Mouse (Mus musculus) adrenal gland, adult (tissue): Measurements from ENCODE around the gene Vav2.

ENCODE experiments used
- DNase-seq, 2 experiments: peaks; one replicate each; pipeline ENCODE4 v3.0.0; 2022 to 2023; ENCODE audit warnings: low spot score in 1 of 2; ENCODE audit not compliant: inconsistent age in 2 of 2

Gene Vav2

DNA sequence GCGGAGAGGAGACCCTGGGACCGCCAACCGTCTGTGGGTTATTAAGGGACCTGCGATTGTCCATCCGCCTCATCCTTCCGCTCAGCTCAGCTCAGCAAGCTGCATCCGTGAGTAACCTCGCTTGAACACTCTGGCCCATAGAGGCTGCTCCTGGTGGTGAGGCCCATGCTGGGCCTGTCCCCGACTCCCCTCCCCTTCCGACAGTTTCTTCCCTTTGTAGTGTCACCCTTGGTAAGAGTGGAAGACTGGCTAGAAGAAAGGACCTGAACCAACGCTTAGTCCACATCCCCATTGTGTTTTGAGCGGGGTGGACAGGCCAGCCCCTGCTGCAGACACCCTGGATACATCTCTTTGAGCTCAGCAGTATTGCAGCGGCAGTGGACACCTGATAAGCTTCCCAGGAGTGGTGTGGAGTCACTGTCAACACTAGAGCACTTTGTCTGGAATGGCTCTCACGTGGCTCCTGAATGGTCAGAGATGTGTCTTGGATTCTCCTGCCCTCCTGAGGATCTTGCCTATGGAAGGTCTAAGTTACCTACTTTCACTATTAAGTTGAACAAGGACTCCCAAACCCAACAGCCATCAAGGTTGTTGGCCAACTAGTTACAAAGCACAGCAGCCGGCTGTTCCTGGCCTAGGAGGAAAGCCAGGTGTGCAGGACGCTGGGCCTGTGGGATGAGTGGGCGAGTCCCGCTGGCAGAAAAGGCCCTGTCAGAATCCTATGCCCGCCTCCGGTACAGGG, 16.0 kb upstream of the Vav2 start:
- peak; percentile 46 to 66 for DNase-seq

DNA sequence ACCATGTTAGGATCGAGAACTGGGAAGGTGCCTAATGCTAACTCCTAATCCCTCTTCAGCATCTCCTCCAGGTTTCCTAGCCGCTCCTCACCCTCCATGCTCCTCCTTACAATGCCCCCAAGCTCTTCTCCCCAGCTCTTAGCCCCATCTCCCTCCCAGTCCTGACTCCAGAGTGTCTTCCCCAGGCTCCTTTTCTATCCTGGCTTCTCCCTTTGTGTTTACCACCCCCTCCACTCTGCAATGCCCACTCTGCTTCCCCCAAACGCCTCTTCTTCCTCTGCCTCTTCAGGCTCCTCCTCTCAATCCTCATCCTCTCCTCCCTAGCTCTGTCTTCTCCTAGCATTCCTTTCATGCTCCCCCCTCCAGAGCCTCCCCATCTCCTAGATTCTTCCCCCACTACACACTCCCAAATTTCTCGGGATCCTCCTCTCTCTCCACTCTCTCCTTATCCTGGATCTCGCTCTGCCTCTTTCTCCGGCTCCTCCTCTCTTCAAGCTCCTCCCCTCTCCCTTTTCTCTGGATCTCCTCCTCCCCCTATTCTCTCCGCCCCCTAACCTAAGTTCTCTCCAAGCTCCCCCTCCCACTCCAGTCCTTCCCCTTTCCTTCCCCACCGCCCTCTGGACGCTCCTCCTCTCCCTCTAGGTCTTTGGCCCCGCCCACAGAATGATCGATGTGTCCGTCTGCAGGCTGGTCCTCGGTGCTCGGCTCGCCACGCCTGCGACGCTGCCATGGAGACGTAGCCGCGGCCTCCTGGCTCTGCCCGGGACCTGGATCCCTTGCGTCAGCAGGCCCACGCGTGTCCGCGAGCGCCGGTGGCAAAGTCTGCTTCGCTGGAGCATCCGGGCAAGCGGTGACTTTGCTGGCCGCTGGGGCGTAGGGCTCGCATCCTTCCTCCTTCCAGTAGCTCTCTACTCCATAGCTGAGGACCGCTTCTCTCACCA, 15.2 kb upstream of the Vav2 start, which contains the start of gene Brd3os:
TSS of gene Brd3os (plus strand) at position 558 of the 941 bp plus-strand sequence.
- DNase-seq: peak; percentile 98

DNA sequence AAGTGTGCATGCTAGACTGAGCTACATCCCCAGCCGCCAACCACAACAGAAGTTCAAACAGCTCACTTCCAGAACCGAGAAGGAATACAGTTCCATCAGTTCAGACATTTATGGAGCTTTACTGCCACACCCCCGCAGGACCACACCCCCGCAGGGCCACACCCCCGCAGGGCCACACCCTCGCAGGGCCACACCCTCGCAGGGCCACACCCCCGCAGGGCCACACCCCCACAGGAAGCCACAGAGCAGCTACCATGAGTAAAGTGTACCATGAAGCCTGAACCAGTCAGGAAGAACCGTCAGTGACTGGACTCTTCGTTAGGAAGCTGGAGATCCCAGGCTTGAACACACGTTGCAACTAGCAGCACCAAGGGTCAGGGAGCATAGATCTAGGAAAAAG, 11.4 kb upstream of the Vav2 start:
- DNase-seq: peak; percentile 54 to 72

DNA sequence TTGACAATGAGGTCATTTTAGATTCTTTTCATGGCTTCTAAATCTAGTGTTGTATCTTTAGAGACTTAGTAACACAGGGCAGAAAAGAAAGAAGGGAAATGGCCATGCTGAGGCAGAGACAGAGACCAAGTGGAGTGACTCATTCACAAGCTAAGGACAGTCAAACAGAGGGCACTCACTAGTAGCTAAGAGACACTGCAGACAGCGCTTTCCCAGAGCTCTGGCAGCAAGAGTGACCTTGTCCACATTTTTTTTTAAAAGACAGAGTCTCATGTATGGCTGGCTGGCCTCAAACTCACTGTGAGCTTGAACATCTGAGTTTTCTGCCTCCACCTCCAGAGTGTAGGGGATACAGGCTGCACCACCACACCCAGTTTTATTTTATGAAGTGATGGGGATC, 11.0 kb upstream of the Vav2 start:
- peak; percentile 73 to 82 for DNase-seq

DNA sequence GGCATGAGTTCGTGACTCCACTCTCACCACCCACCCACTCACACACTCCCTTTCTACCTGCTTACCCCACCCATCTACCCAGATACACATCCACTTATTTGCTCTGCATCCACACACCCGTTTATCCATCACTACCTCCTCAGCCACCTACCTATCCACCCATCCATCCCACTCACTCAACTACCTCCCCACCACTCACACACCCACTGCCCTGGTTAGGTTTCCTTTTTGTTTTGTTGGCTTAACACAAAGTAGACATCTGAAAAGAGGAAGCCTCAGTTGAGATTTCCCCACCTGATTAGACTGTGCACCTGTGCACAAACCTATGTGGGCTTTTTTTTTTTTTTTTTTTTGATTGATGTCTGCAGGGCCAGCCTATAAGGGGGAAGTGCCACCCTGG, 5.8 kb upstream of the Vav2 start:
- DNase-seq: no peak

DNA sequence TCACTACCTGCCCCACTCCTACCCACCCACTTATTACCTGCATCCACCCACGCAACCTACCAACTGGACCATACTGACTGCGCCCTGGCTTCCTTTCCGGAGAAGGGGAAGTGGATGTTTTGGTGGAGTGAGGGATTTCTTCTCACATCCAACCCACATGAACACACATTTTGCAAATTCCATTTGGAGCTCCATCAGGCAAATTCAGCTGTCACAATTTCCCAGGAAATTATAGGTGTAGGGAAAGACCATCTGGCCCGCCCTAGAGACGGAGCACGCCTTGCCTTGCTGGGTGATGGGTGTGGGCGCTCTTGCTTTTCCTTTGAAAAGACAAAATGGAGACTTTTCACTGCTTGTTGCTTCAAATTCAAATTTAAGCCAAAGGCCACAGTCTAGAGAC, 3.8 kb upstream of the Vav2 start:
- no peak for DNase-seq

DNA sequence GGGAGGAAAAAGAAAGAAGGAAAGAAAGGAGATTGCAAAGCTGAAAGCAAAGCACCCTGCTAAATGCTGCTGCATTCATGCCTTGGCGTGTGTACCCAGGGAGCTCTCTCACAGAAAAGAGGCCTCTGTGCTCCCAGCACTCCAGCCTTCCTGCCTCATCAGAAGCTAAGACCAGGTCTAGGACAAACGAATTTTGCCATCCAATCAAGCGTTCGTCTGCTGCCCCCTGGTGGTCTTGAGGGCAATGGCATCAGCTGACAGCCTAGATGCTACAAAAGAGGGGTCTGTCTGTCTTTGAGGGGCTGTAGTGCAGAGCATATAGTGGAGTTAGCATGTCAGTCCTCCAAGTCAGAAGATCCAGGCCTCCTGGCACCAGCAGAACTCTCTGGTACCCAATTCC, 1.2 kb upstream of the Vav2 start:
- peak; percentile 84 to 96 for DNase-seq

DNA sequence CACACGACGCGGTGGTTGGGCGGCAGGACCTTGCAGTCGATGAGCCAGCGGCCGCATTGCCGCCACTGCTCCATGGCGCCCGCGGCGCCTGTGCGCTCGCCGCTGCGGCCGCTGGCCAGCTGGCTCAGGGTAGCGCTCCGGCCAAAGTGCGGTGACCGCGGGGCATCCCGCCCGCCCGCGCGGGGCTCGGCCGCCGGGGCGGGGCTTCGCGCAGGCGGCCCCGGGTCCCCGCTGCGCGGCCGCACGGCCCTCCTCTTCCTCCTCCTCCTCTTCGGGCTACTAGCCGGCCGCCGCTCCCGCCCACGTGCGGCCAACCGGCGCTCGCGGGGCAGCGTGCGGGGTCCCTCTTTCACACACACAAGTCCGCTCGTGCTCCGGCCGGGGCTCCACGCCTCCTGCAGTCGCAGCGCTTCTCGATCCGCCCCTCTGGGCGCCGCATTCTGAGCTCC, 403 bp downstream of the Vav2 start:
- peak in 1 of 2 experiments; percentile 84 for DNase-seq

DNA sequence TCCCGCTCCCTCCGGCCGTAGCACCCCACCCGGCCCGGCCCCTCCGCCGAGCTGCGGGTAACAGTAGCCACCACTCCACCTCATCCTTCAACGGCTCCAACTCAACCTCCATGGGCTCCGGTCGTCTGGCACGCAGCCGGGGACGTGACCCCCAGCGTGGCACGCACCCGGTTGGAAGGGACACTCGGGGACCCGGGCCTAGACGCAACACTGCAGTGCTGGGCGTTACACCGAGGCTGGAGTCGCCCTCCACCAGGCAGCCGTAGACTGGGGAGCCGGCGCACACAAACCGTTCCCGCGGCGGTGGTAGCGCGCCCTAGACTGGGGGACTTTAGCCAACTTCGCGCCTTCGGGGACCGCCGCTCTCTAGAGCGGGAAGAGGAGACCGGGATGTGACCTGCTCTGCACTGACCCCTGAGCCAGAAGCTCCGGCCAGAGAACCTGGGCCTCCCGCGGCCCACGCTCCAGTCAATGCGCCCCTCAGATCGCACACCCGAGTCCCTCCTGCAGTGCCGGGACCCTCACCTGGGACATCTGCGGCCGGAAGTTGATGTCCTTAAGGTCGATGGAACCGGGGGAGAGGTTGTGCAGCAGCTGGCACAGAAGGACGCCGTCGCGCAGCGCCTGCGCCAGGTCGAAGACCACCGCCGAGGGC, 955 bp downstream of the Vav2 start:
- DNase-seq: peak in 1 of 2 experiments; percentile 67

DNA sequence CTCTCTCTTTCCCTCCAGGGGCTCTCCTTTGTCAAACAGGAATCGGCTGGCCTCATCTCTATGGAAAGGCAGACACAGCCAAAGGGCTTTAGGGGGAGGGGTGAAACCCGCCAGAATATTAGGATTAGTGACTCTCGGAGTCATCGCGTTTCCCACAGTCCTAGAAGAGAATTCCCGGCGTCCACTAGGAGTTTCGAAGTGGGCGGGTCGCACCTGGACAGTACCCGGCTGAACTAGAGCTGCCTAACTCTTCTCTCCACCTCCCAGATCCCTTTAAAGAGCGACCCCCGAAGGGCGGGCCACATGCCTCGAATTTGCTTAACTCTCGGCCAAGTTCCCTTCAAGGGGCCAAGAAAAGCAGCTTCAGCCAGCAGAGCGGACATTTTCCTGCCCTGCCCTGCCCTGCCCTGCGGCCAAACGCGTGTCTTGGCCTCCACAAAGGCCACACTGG, 1.6 kb downstream of the Vav2 start:
- peak; percentile 50 to 79 for DNase-seq

DNA sequence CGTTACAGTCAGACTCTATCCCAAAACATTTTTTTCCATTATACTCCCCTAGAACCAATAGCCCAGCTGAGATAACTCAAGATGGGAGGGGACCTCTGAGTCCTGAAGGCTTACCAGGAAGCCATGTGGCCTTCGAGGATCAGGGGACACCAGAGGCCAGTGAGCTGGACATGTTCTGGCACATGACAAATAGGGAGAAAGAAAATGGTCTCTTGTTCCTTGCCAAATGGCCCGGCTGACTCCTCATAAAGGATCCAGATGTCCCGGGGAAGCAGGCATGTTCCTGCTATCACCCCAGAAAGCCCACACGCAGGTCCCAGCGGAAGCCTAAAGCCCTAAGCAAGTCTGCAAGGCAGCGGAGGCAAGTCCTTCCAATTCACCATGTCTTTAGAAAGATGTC, 3.2 kb downstream of the Vav2 start:
- DNase-seq: peak in 1 of 2 experiments; percentile 57

DNA sequence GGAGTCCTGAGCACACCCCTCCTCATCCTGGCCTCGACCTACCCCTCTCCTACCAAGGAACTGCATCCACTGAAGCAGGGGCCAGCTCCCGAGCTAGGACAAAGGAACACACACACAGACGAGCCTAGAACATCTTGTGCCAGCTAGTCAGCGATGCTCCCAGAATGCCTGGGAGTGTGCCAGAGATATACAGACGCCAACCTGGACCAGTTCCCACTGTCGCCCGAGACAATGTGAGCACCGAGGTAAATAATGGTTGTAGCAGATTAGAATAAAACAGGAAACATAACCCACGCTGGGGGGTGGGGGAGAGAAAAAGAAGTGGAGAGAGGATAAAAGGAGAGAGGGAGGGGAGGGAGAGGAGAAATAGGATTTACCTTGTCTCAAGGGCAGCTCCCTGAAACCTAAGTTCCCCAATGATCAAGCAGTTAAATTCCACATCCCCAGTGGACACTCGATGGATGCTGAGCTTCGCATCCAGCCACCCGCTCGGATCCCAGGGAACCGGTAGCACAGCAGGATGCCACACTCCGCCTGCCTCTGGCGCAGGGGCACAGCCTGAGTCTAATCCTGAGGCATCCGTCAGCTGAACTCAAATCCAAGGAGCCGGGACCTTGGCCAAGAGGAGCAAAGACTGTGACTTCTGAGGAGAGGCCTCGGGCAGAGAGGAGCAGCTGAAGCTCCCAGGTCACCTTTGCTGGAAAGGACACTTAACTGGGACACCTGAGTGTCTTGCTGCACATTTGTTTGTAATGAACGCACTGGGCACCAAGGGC, 5.4 kb downstream of the Vav2 start:
- DNase-seq: peak; percentile 75 to 82

DNA sequence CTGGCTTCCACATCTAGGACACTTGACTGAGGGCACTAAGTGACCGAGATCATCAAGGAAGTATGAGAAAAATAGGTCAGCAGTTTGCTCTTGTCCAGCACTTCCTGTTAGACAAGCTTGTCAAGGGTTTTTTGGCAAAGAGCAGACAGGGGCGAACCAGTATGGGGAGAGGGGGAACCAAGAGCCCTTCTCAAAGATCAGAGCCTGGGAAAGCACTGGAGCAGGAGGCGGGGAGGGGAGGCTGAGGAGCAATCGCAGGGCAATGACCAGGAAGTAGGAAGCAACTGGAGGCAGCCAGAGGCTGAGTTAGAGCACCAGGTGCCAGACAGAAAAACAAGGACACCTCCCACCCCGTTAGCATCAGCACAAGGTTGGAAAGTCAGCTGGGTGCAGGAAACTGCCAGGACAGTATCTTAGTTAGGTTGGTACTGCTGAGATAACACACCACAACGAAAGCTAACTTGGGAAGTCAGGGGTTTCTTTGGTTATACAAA, 8.2 kb downstream of the Vav2 start:
- peak in 1 of 2 experiments; percentile 61 for DNase-seq

DNA sequence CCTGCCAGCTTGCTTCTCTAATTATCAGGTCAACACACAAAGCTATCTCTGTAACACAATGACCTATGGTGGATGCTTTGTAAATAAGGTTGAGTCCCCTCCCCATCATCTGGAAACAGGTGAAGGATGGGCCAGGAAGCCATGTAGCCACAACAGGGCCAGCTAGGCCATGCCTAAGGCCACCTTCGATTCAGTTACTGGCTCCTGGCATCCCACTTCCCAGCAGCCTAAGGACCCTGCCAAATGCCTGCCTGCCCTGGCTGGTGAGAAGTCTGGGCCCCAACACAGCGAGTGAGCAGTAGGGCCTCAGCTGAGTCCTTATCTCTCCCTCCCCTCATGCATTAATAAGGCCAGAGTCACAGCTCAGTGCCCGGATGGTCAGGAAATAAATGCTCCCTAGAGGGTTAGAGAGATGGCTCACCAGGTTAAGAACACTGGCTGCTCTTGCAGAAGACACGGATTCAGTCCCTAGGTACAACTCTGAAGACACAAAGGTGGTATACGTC, 9.1 kb downstream of the Vav2 start:
- no peak for DNase-seq

DNA sequence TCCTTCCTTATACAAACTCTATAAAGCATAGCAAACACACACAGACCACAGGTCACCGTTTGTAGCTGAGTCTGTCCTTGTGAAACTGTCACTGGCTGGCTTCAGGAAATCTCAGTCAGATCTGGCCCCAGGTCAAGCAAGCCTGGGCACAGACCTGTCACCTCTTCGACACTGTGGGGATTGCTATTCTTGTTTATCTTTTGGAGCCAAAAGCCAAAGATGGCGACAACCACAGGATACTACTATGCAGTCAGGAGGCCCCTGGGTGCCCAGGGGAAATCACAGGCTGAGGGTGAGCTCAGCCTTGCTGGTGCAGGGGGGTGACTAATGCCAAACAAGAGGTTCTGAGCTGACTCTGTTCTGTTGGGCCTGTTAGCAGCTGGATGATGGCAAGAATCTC, 10.4 kb downstream of the Vav2 start:
- peak in 1 of 2 experiments; percentile 73 for DNase-seq

DNA sequence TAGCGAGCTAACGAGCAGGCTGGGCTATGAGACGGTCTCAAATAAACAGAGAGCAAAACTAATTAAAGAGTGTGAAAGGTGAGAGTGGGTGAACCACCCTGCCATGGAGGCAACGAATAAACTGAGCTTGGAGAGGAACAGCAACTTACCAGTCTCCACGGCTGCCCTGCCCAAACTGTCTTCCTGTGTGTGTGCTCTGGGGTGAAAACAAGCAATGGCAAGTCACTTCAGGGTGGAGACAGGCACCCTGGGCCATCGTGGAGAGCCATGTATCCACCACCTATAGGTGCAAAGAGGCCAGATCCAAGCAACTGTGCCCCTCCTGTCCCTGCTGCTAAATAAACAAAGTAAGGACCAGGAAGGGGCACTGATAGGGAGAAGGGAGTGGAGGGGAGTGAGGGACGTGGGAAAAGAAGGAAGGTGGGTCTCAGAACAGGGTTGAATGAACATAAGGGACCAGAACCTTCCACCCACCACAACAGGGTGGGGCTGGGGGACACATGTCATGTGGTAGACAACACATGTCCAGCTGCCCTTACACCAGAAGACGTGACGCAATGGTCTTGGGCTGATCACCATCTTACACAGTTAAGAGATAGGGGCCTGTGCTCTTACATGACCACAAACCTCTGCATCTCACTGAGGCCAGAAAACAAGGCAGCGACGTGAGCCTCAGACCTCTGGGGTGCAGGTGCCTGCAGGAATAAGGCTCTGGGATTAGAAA, 11.6 kb downstream of the Vav2 start:
- DNase-seq: no peak

DNA sequence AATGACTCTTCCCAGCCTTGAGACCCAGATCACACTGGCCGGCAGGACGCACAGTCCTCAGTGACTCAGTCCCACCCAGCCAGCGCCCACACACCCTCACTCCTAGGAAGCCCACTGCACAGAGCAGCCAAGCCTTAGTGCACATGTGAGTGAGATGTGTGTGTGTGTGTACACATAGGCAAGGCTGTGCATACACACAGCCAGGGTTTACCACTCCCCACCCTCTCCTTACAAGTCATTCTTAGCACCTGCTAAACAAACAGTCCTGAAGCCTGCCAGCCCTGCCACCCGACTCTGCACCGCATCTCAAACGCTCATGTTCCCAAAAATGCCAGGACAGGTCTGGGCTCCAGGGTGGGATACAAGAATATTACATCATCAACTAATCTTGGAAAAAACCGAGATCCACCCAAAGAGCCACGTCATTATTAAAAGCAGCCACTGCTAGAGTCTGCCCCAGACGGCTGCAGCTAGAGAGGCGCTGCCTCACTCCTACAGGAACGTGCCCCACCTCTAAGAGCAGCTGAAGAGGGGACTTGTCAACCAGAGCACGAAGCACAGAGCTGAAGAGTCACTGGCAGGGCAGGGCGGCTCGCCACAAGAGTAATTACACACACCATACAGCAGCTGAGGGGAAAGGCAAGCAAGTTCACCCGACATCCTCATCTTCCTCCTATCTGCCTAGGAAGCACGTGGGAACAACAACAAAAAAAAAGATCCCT, 12.7 kb downstream of the Vav2 start:
- DNase-seq: peak in 1 of 2 experiments; percentile 38

DNA sequence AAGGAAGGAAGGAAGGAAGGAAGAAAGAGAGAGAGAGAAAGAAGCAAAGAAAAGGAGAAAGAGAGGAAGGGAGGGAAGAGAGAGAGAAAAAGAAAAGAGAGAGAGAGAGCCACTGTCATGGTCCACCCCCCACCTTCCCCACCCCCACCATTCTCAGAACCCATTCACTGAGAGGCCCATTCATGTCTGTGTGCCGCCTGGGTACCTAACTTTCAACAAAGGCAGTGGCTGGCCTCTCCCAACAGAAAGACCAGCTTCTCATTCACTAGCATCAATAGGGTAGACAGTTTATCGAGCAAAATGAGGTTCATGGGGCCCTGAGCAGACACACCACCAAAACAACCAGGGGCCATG, 13.3 kb downstream of the Vav2 start:
- DNase-seq: no peak

DNA sequence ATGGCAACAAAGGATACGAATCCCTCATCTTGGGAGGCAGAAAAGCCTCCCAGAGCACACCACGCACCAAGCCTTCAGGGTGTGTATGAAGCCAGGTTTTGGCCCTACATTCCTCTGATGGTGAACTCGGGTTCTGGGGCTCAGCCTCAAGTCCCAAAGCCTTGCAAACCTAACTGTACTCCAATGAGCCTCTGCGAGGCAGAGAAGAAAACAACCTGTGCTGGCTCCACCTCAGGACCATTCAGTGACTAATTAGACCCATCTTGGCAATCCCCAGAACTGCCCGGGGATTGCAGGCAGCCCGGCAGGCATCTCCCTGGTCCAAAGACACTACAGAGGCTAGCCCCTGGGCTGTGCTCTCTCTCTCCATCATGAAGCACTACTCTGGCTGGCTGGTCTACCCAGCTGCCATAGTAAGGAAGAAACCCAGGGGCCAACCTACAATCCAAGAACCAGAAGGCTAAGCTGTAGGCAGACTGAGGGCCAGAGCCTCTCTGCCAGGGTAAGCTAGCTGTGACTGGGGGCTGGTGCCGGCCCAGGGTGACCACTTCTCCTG, 14.5 kb downstream of the Vav2 start:
- peak in 1 of 2 experiments; percentile 33 for DNase-seq
